Mouse (Mus musculus) MEL (cell line): ENCODE measurements at regions not wholly inside any gene's neighbourhood (a gene's known extent, or its start where the extent isn't known, plus 50 kb on each side); places are given as distances from the start of the nearest gene placed in this dataset.

ENCODE experiments used
- DNase-seq: peaks from one replicate; pipeline ENCODE4 v3.0.0; 2011; ENCODE audit warnings: low read depth, low spot score
- H3K27ac ChIP-seq: 2 replicates; pipeline ENCODE4 v1.5.1; 2012; ENCODE audit warnings: low read depth, mild to moderate bottlenecking, control low read depth, low read length, moderate library complexity; ENCODE audit not compliant: control insufficient read depth
- H3K27me3 ChIP-seq, 2 experiments: fragments of 150-350 bp in 1 of 2; sonication (generic) in 1 of 2; 2 replicates each; pipeline ENCODE4 v1.6.1; 2012; ENCODE audit warnings: low read length in 2 of 2, mild to moderate bottlenecking in 2 of 2, improper control_type of control experiment in 1 of 2, moderate library complexity in 1 of 2; ENCODE audit not compliant: insufficient read depth in 2 of 2, control insufficient read depth in 1 of 2
- H3K36me3 ChIP-seq, 2 experiments: 2 replicates each; pipeline ENCODE4 v1.6.1; 2012 to 2014; ENCODE audit warnings: low read length in 2 of 2, improper control_type of control experiment in 1 of 2, inconsistent platforms in 1 of 2, mild to moderate bottlenecking in 1 of 2; ENCODE audit not compliant: insufficient read depth in 2 of 2, control insufficient read depth in 1 of 2
- H3K4me1 ChIP-seq, 2 experiments: fragments of 150-350 bp in 1 of 2; sonication (generic) in 1 of 2; 2 replicates each; pipeline ENCODE4 v1.6.1; 2012; ENCODE audit warnings: low read length in 2 of 2, improper control_type of control experiment in 1 of 2, mild to moderate bottlenecking in 1 of 2; ENCODE audit not compliant: insufficient read depth in 2 of 2, control insufficient read depth in 1 of 2
- H3K4me3 ChIP-seq, 2 experiments: fragments of 150-350 bp in 1 of 2; sonication (generic) in 1 of 2; 2 replicates each; pipeline ENCODE4 v1.5.1; 2012; ENCODE audit warnings: low read depth in 2 of 2, low read length in 2 of 2, mild to moderate bottlenecking in 2 of 2, moderate library complexity in 2 of 2, control low read depth in 1 of 2, improper control_type of control experiment in 1 of 2; ENCODE audit not compliant: control insufficient read depth in 1 of 2, insufficient read depth in 1 of 2
- H3K79me2 ChIP-seq: 2 replicates; pipeline ENCODE4 v1.6.1; 2012; ENCODE audit warnings: mild to moderate bottlenecking, low read length, moderate library complexity; ENCODE audit not compliant: control insufficient read depth, poor library complexity, insufficient read depth
- H3K9ac ChIP-seq: 2 replicates; pipeline ENCODE4 v1.6.1; 2012; ENCODE audit warnings: low read depth, mild to moderate bottlenecking, control low read depth, low read length, moderate library complexity; ENCODE audit not compliant: control insufficient read depth, poor library complexity, severe bottlenecking
- H3K9me3 ChIP-seq: fragments of 150-350 bp; sonication (generic); replicated peaks from 2 replicates; pipeline ENCODE4 v1.6.1; 2012; ENCODE audit warnings: mild to moderate bottlenecking, low read length, improper control_type of control experiment, moderate library complexity; ENCODE audit not compliant: insufficient read depth
- BHLHE40 ChIP-seq: IDR thresholded peaks from 2 replicates; pipeline ENCODE4 v1.6.1; 2012; ENCODE audit warnings: low read depth, mild to moderate bottlenecking, inconsistent platforms, low read length, improper control_type of control experiment, borderline replicate concordance
- CHD2 ChIP-seq: IDR thresholded peaks from 2 replicates; pipeline ENCODE4 v1.6.1; 2011; ENCODE audit warnings: low read length, improper control_type of control experiment
- ELF1 ChIP-seq: IDR thresholded peaks from 2 replicates; pipeline ENCODE4 v1.6.1; 2014; ENCODE audit warnings: low read depth, mild to moderate bottlenecking, inconsistent platforms, low read length, improper control_type of control experiment, moderate library complexity
- ETS1 ChIP-seq: IDR thresholded peaks from 2 replicates; pipeline ENCODE4 v1.6.1; 2012; ENCODE audit warnings: low read depth, mild to moderate bottlenecking, inconsistent platforms, low read length, improper control_type of control experiment, moderate library complexity
- HCFC1 ChIP-seq: IDR thresholded peaks from 2 replicates; pipeline ENCODE4 v1.6.1; 2012; ENCODE audit warnings: low read depth, mild to moderate bottlenecking, inconsistent platforms, low read length, improper control_type of control experiment, moderate library complexity
- JUND ChIP-seq: IDR thresholded peaks from 2 replicates; pipeline ENCODE4 v1.6.1; 2011; ENCODE audit warnings: low read depth, mild to moderate bottlenecking, improper control_type of control experiment, low read length
- MAFK ChIP-seq: IDR thresholded peaks from 2 replicates; pipeline ENCODE4 v1.6.1; 2011; ENCODE audit warnings: low read depth, mild to moderate bottlenecking, low read length, improper control_type of control experiment, borderline replicate concordance
- MAZ ChIP-seq: IDR thresholded peaks from 2 replicates; pipeline ENCODE4 v1.6.1; 2012; ENCODE audit warnings: low read depth, mild to moderate bottlenecking, inconsistent platforms, low read length, improper control_type of control experiment
- MXI1 ChIP-seq: IDR thresholded peaks from 2 replicates; pipeline ENCODE4 v1.6.1; 2011; ENCODE audit warnings: mild to moderate bottlenecking, low read depth, low read length, improper control_type of control experiment
- MYB ChIP-seq: IDR thresholded peaks from 2 replicates; pipeline ENCODE4 v1.6.1; 2011; ENCODE audit warnings: mild to moderate bottlenecking, low read depth, low read length, improper control_type of control experiment
- NRF1 ChIP-seq: IDR thresholded peaks from 2 replicates; pipeline ENCODE4 v1.6.1; 2014; ENCODE audit warnings: low read depth, mild to moderate bottlenecking, inconsistent platforms, low read length, improper control_type of control experiment, moderate library complexity; ENCODE audit not compliant: poor library complexity, insufficient read depth, severe bottlenecking
- POLR2AphosphoS2 ChIP-seq: IDR thresholded peaks from 2 replicates; pipeline ENCODE4 v1.6.1; 2011; ENCODE audit warnings: low read length, improper control_type of control experiment
- RCOR1 ChIP-seq: IDR thresholded peaks from 2 replicates; pipeline ENCODE4 v1.6.1; 2012; ENCODE audit warnings: low read depth, mild to moderate bottlenecking, inconsistent platforms, low read length, improper control_type of control experiment
- SMC3 ChIP-seq: IDR thresholded peaks from 2 replicates; pipeline ENCODE4 v1.6.1; 2011; ENCODE audit warnings: low read depth, low read length, improper control_type of control experiment
- TAL1 ChIP-seq: IDR thresholded peaks from 2 replicates; pipeline ENCODE4 v1.6.1; 2012; ENCODE audit warnings: mild to moderate bottlenecking, inconsistent platforms, low read length, moderate library complexity, mixed read lengths
- UBTF ChIP-seq: IDR thresholded peaks from 2 replicates; pipeline ENCODE4 v1.6.1; 2012; ENCODE audit warnings: low read depth, mild to moderate bottlenecking, inconsistent platforms, low read length, improper control_type of control experiment, moderate library complexity, borderline replicate concordance; ENCODE audit not compliant: insufficient read depth
- ZC3H11A ChIP-seq: IDR thresholded peaks from 2 replicates; pipeline ENCODE4 v1.6.1; 2012; ENCODE audit warnings: low read depth, mild to moderate bottlenecking, inconsistent platforms, low read length, improper control_type of control experiment
- ZKSCAN1 ChIP-seq: IDR thresholded peaks from 2 replicates; pipeline ENCODE4 v1.6.1; 2012; ENCODE audit warnings: low read depth, mild to moderate bottlenecking, inconsistent platforms, low read length, improper control_type of control experiment, moderate library complexity

GRCm38 (mm10) chr12:25393501-25393900, 296.6 kb upstream of the Id2 start:
- no peak for DNase-seq
- Histone ChIP-seq H3K9ac (no peak overlapping the region), H3K4me3 (no peak overlapping the region), H3K4me1 (no peaks in the 10 kb centered on the region), H3K79me2 (no peaks in the 10 kb centered on the region), H3K27me3 (no peaks in the 10 kb centered on the region), H3K36me3 (no peaks in the 10 kb centered on the region), H3K27ac (no peak overlapping the region), H3K9me3 (no peaks in the 10 kb centered on the region)
- no peak for TF ChIP-seq HCFC1
- TF ChIP-seq UBTF, result no peak

DNA sequence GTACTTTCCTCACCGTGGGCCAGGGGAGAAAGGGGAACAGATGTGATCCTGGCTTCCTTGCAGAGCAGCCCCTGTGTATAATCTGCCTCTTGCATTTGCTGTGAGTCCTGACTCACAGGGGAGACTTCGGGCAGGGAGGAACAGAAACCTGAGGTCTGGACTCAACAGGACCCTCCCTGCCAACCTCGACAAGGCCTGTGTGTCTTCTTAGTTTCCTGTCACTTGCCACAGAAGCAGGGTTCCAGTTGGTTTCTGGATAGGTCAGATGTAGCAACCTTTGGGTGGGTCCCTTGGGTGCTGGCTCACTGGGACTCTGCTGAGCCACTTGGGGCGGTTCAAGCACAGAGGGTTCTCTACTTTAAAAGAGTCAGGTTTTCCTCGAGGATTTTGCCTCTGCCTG, 292.3 kb upstream of the Id2 start:
- Histone ChIP-seq H3K27me3 (no peaks in the 10 kb centered on the region), H3K9me3 (no peaks in the 10 kb centered on the region), H3K36me3 (no peaks in the 10 kb centered on the region), H3K4me3 (no peak overlapping the region), H3K27ac (no peak overlapping the region), H3K4me1 (no peaks in the 10 kb centered on the region), H3K79me2 (no peaks in the 10 kb centered on the region), H3K9ac (no peak overlapping the region)
- no peak for DNase-seq
- no peak for TF ChIP-seq JUND
- TF ChIP-seq ELF1, result no peak
- TF ChIP-seq NRF1, result no peak

GRCm38 (mm10) chr12:25387791-25388280, 290.9 kb upstream of the Id2 start:
- H3K27ac ChIP-seq, result no peak overlapping the region
- H3K9me3 ChIP-seq, result no peaks in the 10 kb centered on the region
- H3K9ac ChIP-seq, result no peak overlapping the region
- TF ChIP-seq TAL1, result no peak
- TF ChIP-seq ETS1, result no peak
- TF ChIP-seq ZC3H11A, result no peak
- TF ChIP-seq MAZ, result no peak
- no peak for TF ChIP-seq MYB
- no peak for TF ChIP-seq POLR2AphosphoS2
- TF ChIP-seq JUND, result no peak
- no peak for TF ChIP-seq SMC3
- TF ChIP-seq BHLHE40, result no peak
- no peak for TF ChIP-seq ZKSCAN1
- no peak for TF ChIP-seq CHD2
- no peak for TF ChIP-seq RCOR1
- no peak for TF ChIP-seq MXI1
- no peak for TF ChIP-seq MAFK
- H3K36me3 ChIP-seq, result no peaks in the 10 kb centered on the region
- no peaks in the 10 kb centered on the region for H3K4me1 ChIP-seq
- no peaks in the 10 kb centered on the region for H3K79me2 ChIP-seq
- no peaks in the 10 kb centered on the region for H3K27me3 ChIP-seq
- DNase-seq, result no peak
- no peak overlapping the region for H3K4me3 ChIP-seq
